8 mouse cellular contexts compared by ENCODE assay signal in genomic region chr2:25982426-25983091, GRCm38 (mm10). TPM values are rescaled to one million over a fixed set of nuclear protein-coding genes. Genes with fewer than 3 reads are reported as not detected.
DNase-seq lines count a peak whose midpoint lies in the region; ATAC-seq and TF ChIP-seq lines count a peak whose summit lies in the region.

No protein-coding gene starts in this region.

- H3K4me2 ChIP-seq in forebrain, embryonic 12.5 days: peak overlapping the region; percentile 95
- H3K4me2 ChIP-seq in intestine, embryonic 16.5 days (ENCODE audit: low read depth, low read length): peak overlapping the region; percentile 92
- peak overlapping the region; percentile 93 for H3K4me2 ChIP-seq in stomach, embryonic 16.5 days (ENCODE audit: low read depth, low read length)

- no peak for TF ChIP-seq CTCF in bone marrow macrophage, adult 2 months (IDR thresholded peaks at IDR 0.05; ENCODE audit: low read depth, low read length)

- H3K9ac ChIP-seq in forebrain, embryonic 12.5 days: peak overlapping the region; percentile 98
- H3K9ac ChIP-seq in intestine, embryonic 16.5 days (ENCODE audit: low read depth, low read length): peak overlapping the region; percentile 90
- peak overlapping the region; percentile 95 for H3K9ac ChIP-seq in stomach, embryonic 16.5 days (ENCODE audit: low read length)

- no peak overlapping the region for H3K27ac ChIP-seq in bone marrow macrophage, adult 2 months (ENCODE audit: insufficient read depth, low read depth, low read length)
- H3K27ac ChIP-seq in forebrain, embryonic 12.5 days: peak overlapping the region; percentile 98
- H3K27ac ChIP-seq in intestine, embryonic 16.5 days (ENCODE audit: low read length): peak overlapping the region; percentile 76
- peak overlapping the region; percentile 71 for H3K27ac ChIP-seq in stomach, embryonic 16.5 days (ENCODE audit: low read length)

- H3K4me1 ChIP-seq in bone marrow macrophage, adult 2 months (ENCODE audit: control insufficient read depth, insufficient read depth, low read length): peaks cover 32% of the 10 kb centered on the region
- peaks cover 35% of the 10 kb centered on the region for H3K4me1 ChIP-seq in forebrain, embryonic 12.5 days
- H3K4me1 ChIP-seq in intestine, embryonic 16.5 days (ENCODE audit: control insufficient read depth, insufficient read depth, low read length): peaks cover 35% of the 10 kb centered on the region
- peaks cover 32% of the 10 kb centered on the region for H3K4me1 ChIP-seq in stomach, embryonic 16.5 days (ENCODE audit: control insufficient read depth, insufficient read depth, low read length)

- WGBS in forebrain, embryonic 12.5 days: under 1% methylated on average over 74 of the region's 76 CpGs
- WGBS in intestine, embryonic 16.5 days: under 1% methylated on average over 75 of the region's 76 CpGs
- WGBS in stomach, embryonic 16.5 days: under 1% methylated on average over 65 of the region's 76 CpGs

- peak; percentile 55 for DNase-seq in retina, embryonic 14.5 days (ENCODE audit: low spot score)
- no peak for DNase-seq in retina, postnatal 1 day
- peak; percentile 8 for DNase-seq in lung, postnatal 25 days (ENCODE audit: low spot score)
- DNase-seq in adrenal gland, adult 2 months: no peak

- peak; percentile 36 for ATAC-seq in forebrain, embryonic 12.5 days (ENCODE audit: low FRiP score)
- ATAC-seq in intestine, embryonic 16.5 days: peak; percentile 11; the same call in 1 of the 2 replicates
- peak; percentile 1; the same call in 1 of the 2 replicates for ATAC-seq in stomach, embryonic 16.5 days (ENCODE audit: insufficient read depth, low FRiP score)

- no peak for TF ChIP-seq POLR2A in bone marrow macrophage, adult 2 months (IDR thresholded peaks at IDR 0.05; ENCODE audit: borderline replicate concordance, low read depth, low read length)

- 0 out of 2 replicates have a peak, but pooled peaks cover 10% of the 10 kb centered on the region for H3K36me3 ChIP-seq in forebrain, embryonic 12.5 days (replicated peaks)
- H3K36me3 ChIP-seq in intestine, embryonic 16.5 days (ENCODE audit: control insufficient read depth, insufficient read depth, low read length): no peaks in the 10 kb centered on the region
- no peaks in the 10 kb centered on the region for H3K36me3 ChIP-seq in stomach, embryonic 16.5 days (ENCODE audit: control insufficient read depth, insufficient read depth, low read length)

- H3K27me3 ChIP-seq in forebrain, embryonic 12.5 days: peaks cover 5% of the 10 kb centered on the region; the same call in 1 of the 2 replicates
- H3K27me3 ChIP-seq in intestine, embryonic 16.5 days (replicated peaks; ENCODE audit: control insufficient read depth, insufficient read depth, low read length): no peaks in the 10 kb centered on the region
- no peaks in the 10 kb centered on the region for H3K27me3 ChIP-seq in stomach, embryonic 16.5 days (ENCODE audit: control insufficient read depth, insufficient read depth, low read length)

- peak overlapping the region; percentile 76 for H3K4me3 ChIP-seq in bone marrow macrophage, adult 2 months (ENCODE audit: insufficient read depth, low read length)
- peak overlapping the region; percentile 98 for H3K4me3 ChIP-seq in forebrain, embryonic 12.5 days (replicated peaks)
- H3K4me3 ChIP-seq in intestine, embryonic 16.5 days (ENCODE audit: low read length): peak overlapping the region; percentile 94
- peak overlapping the region; percentile 94 for H3K4me3 ChIP-seq in stomach, embryonic 16.5 days (replicated peaks; ENCODE audit: low read length)

- H3K9me3 ChIP-seq in forebrain, embryonic 12.5 days: no peaks in the 10 kb centered on the region
- H3K9me3 ChIP-seq in intestine, embryonic 16.5 days (ENCODE audit: control insufficient read depth, low read length): no peaks in the 10 kb centered on the region
- no peaks in the 10 kb centered on the region for H3K9me3 ChIP-seq in stomach, embryonic 16.5 days (replicated peaks; ENCODE audit: control insufficient read depth, low read length)

RNA-seq across cellular contexts. Expression of gene Camsap1, which starts 0.5 kb away (rescaled TPM):
- 11.3 and 12.0 TPM in 2 replicates for polyA plus RNA-seq in bone marrow macrophage, adult 2 months (2012; ENCODE audit: insufficient read depth, insufficient read length, missing spikeins)
- 71.7 and 80.5 TPM in 2 replicates for polyA plus RNA-seq in forebrain, embryonic 12.5 days (2016; fragmentation: Nextera tagmentation; extraction: Ambion mirVana)
- 3.3 and 4.2 TPM in 2 replicates for polyA plus RNA-seq in intestine, embryonic 16.5 days (2015; fragmentation: Nextera tagmentation; extraction: Ambion mirVana)
- 7.3 and 7.6 TPM in 2 replicates for polyA plus RNA-seq in stomach, embryonic 16.5 days (2015; fragmentation: Nextera tagmentation; extraction: Ambion mirVana)
- total RNA-seq in adrenal gland, adult 2 months (2021): 10 to 100 TPM; 31.4 to 32.6 TPM
- polyA plus RNA-seq in adrenal gland, adult 2 months (2012; rRNA removed): 3.9 and 5.5 TPM in 2 replicates

RNA-seq across cellular contexts. Expression of gene Ubac1, which starts 39.0 kb away (rescaled TPM):
- 42.9 and 45.5 TPM in 2 replicates for polyA plus RNA-seq in bone marrow macrophage, adult 2 months (2012; ENCODE audit: insufficient read depth, insufficient read length, missing spikeins)
- 86.7 and 88.6 TPM in 2 replicates for polyA plus RNA-seq in forebrain, embryonic 12.5 days (2016; fragmentation: Nextera tagmentation; extraction: Ambion mirVana)
- polyA plus RNA-seq in intestine, embryonic 16.5 days (2015; fragmentation: Nextera tagmentation; extraction: Ambion mirVana): 75.8 and 80.1 TPM in 2 replicates
- 72.6 and 81.4 TPM in 2 replicates for polyA plus RNA-seq in stomach, embryonic 16.5 days (2015; fragmentation: Nextera tagmentation; extraction: Ambion mirVana)
- 10 to 100 TPM; 32.9 to 40.0 TPM for total RNA-seq in adrenal gland, adult 2 months (2021)
- 37.8 and 42.3 TPM in 2 replicates for polyA plus RNA-seq in adrenal gland, adult 2 months (2012; rRNA removed)

Comparison
In these comparisons a context has a peak if more than half of its experiments do, and no peak if none do; other contexts are left out.
1. DNase-seq: peak in retina, embryonic 14.5 days (single experiment) and lung, postnatal 25 days (single experiment); none in retina, postnatal 1 day (single experiment) and adrenal gland, adult 2 months (single experiment).
2. Peak in every context shown above with its lines, with median percentiles within 50 percentile points of each other: H3K4me3 ChIP-seq, ATAC-seq, H3K4me2 ChIP-seq and H3K9ac ChIP-seq.